Mouse (Mus musculus): ENCODE measurements around the gene Dstn.

The Dstn gene

GRCm38 (mm10) chr2:143915600-143916135, 548 bp downstream of the Dstn start:
- in situ Hi-C loops (cut with MseI, MboI), result no loop called here

- in situ Hi-C loops (cut with MseI, MboI), result no loop called here
These were observed 1.1 kb downstream of the Dstn start for GRCm38 (mm10) chr2:143916229-143916628.

- in situ Hi-C loops (cut with MseI, MboI), result no loop called here
These were observed 2.5 kb downstream of the Dstn start for GRCm38 (mm10) chr2:143917622-143918021.

- in situ Hi-C loops (cut with MseI, MboI), result no loop called here
These were observed 3.8 kb downstream of the Dstn start for GRCm38 (mm10) chr2:143918831-143919502.

- in situ Hi-C loops (cut with MseI, MboI), result no loop called here
These were observed 9.0 kb downstream of the Dstn start for GRCm38 (mm10) chr2:143924085-143924484.

GRCm38 (mm10) chr2:143925826-143926225, 10.7 kb downstream of the Dstn start:
- in situ Hi-C loops (cut with MseI, MboI), result no loop called here

- in situ Hi-C loops (cut with MseI, MboI), result no loop called here
These were observed 14.6 kb downstream of the Dstn start for GRCm38 (mm10) chr2:143929607-143930311.

GRCm38 (mm10) chr2:143932340-143932873, 17.3 kb downstream of the Dstn start:
- in situ Hi-C loops (cut with MseI, MboI), result no loop called here

GRCm38 (mm10) chr2:143933516-143933915, 18.4 kb downstream of the Dstn start:
- in situ Hi-C loops (cut with MseI, MboI), result no loop called here

- in situ Hi-C loops (cut with MseI, MboI), result no loop called here
These were observed 19.3 kb downstream of the Dstn start for GRCm38 (mm10) chr2:143934439-143934838.

- in situ Hi-C loops (cut with MseI, MboI), result no loop called here
These were observed 22.7 kb downstream of the Dstn start for GRCm38 (mm10) chr2:143937861-143938260.

GRCm38 (mm10) chr2:143940406-143940805, 25.3 kb downstream of the Dstn start:
- in situ Hi-C loops (cut with MseI, MboI), result no loop called here

- in situ Hi-C loops (cut with MseI, MboI), result no loop called here
These were observed 29.7 kb downstream of the Dstn start for GRCm38 (mm10) chr2:143944796-143945195.

GRCm38 (mm10) chr2:143945466-143946075, 30.5 kb downstream of the Dstn start:
- in situ Hi-C loops (cut with MseI, MboI), result no loop called here

- in situ Hi-C loops (cut with MseI, MboI), result no loop called here
These were observed 31.3 kb downstream of the Dstn start for GRCm38 (mm10) chr2:143946399-143946798.

- in situ Hi-C loops (cut with MseI, MboI), result no loop called here
These were observed 32.9 kb downstream of the Dstn start for GRCm38 (mm10) chr2:143947981-143948380.

- in situ Hi-C loops (cut with MseI, MboI), result no loop called here
These were observed 33.3 kb downstream of the Dstn start for GRCm38 (mm10) chr2:143948416-143948815.

GRCm38 (mm10) chr2:143949217-143949616, 34.1 kb downstream of the Dstn start:
- in situ Hi-C loops (cut with MseI, MboI), result no loop called here

- in situ Hi-C loops (cut with MseI, MboI), result no loop called here
These were observed 35.3 kb downstream of the Dstn start for GRCm38 (mm10) chr2:143950290-143951027.

- in situ Hi-C loops (cut with MseI, MboI), result no loop called here
These were observed 35.9 kb downstream of the Dstn start for GRCm38 (mm10) chr2:143951028-143951420.

- in situ Hi-C loops (cut with MseI, MboI), result no loop called here
These were observed 36.6 kb downstream of the Dstn start for GRCm38 (mm10) chr2:143951546-143952315.
